Mouse (Mus musculus): ENCODE results near the gene AF067063.
"Not testable (repeated sequence)": the region's sequence is repeated elsewhere in the genome, so short reads cannot be mapped to it uniquely, and the experiment has no call there.

The AF067063 gene

GRCm38 (mm10) chr13:119830116-119830515 lies at the start of gene AF067063:
TSS of gene AF067063 (minus strand) at chr13:119830216.
- in situ Hi-C loops (cut with MboI): not testable (repeated sequence)

GRCm38 (mm10) chr13:119864395-119864999 lies 34.5 kb upstream of the AF067063 start:
- in situ Hi-C loops (cut with MboI): not testable (repeated sequence)

DNA sequence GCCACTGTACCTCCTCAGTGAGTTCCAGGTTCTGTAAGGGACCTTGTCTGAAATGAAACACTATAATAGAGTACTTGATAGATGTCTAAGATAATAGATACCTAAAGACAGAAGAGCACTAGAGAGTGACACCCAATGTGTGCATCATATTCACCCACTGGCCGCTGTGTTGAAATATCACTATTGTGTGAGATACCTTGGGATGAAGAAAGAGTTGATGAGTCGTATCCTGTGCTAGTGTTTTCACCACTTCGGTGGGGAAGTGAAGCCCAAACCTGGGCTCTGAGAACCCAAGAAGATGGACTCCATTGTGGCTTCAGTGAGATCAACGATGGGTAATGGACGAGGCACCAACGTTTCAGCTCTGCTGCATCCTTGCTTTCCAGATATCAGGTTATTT lies 32.4 kb upstream of the AF067063 start:
- in situ Hi-C loops (cut with MboI): not testable (repeated sequence)

- in situ Hi-C loops (cut with MboI): not testable (repeated sequence)
Measured at GRCm38 (mm10) chr13:119839982-119840381, 10.0 kb upstream of the AF067063 start.

DNA sequence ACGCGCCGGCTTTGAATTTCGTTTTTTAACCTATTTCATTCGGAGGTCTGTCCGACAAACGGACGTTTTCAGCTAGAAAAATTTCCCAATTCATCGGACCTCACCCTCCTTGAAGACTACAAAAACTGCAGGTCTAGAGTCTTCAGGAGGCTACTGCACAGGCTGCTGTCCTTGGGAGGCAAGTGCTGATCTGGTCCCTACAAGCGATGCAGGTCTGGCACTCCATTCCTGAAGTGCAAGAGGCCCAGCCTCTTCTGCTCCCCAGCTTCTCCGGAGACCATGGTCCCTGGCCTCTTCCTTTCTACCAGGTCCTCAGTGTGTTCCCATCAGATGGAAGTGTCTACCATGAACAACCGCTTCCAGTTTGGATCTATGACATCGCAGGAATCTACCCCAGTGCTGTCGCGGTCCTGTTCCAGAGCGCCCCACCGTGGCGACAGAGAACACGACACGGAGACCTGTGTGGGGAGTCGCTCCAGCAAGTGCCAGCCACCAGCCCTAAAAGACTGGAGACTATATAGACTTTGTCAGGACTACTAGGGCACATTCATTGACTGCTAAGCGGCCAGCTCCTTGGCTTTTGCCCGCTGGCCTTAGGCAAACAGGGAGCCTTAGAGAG lies 7.8 kb upstream of the AF067063 start:
- in situ Hi-C loops (cut with MboI): not testable (repeated sequence)

- in situ Hi-C loops (cut with MboI): not testable (repeated sequence)
Measured at GRCm38 (mm10) chr13:119836324-119836811, 6.4 kb upstream of the AF067063 start.

GRCm38 (mm10) chr13:119835320-119836056 lies 5.5 kb upstream of the AF067063 start, which contains the start of gene D13Ertd608e:
TSS of gene D13Ertd608e (plus strand) at chr13:119836006.
- in situ Hi-C loops (cut with MboI): not testable (repeated sequence)

DNA sequence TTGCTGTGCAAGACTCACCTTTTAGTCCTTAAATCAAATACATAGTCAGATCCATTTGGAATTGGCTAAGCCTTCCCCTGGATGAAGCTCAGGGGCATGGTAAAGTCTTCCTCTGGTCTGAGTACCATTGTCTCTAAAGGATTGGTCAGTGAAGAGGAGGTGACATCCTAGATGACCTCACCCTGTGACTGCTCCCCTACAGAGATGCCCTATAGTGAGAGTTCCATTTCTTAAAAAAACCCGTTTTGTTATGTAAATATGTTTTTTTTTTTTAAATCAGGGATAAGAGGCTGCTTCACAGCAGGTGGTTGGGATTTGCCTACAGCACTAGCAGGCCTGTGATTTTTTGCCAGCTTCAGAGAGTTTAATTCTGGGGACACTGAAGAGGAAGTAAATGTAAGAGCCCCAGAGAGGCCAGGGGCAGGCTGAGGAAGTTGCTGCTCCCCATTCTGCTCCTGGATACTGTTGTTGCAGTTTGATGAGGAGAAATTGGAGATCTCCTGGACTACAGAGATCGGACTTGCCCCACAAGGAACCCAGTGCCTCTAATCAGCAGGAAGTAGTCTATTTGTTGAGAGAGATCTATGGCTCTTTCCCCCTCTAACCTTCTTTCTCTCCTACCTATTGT lies 12.3 kb downstream of the AF067063 start:
- in situ Hi-C loops (cut with MboI): no loop called here

GRCm38 (mm10) chr13:119816798-119817197 lies 13.2 kb downstream of the AF067063 start:
- in situ Hi-C loops (cut with MboI): no loop called here

GRCm38 (mm10) chr13:119810031-119810430 lies 20.0 kb downstream of the AF067063 start:
- in situ Hi-C loops (cut with MboI): no loop called here

- in situ Hi-C loops (cut with MboI): no loop called here
Measured at GRCm38 (mm10) chr13:119808937-119809336, 21.1 kb downstream of the AF067063 start.

DNA sequence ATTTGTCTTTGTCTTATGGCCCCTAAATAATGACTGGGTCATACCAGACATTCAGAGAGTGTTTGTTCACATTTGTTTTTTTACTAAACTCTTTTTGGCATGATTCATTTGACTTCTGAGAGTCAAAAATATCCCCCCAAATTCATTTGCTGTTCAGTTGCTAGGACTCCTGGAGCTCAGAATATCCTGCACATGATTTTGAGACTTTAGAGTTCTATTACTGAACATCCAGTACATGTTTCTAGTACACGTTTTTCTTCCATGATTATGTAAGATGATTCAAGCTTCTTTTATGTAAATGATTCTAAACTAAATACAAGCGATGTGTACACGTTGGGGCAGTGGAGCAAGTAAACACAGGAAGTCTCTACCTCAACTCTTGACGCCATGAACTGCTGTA lies 32.4 kb downstream of the AF067063 start:
- in situ Hi-C loops (cut with MboI): no loop called here

DNA sequence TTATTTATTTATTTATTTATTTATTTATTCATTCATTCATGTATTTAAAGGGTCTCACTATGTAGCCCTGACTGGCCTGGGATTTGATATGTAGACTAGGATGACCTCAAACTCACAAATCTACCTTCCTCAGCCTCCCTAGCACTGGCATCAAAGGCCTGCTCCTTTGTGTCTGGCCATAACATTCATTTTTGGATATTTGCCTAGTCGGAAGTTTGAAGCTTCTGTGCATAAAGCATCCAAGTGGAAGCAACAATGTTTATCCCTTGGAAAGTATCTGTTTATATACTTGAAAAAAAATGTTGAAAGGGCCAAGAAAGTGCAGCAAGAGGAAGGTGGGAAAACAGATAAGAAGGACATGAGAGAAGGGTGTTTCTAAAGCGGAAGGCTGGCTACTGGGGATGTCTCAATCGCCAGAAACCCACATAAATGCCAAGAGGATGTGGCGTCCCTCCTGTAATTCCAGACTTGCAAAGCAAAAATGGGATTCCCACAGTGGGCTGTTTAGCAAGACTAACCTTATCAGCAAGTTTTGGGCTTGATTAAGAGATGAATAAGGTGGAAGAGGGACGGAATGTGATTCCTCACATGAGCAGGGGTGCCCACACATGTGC lies 37.1 kb downstream of the AF067063 start:
- in situ Hi-C loops (cut with MboI): no loop called here

DNA sequence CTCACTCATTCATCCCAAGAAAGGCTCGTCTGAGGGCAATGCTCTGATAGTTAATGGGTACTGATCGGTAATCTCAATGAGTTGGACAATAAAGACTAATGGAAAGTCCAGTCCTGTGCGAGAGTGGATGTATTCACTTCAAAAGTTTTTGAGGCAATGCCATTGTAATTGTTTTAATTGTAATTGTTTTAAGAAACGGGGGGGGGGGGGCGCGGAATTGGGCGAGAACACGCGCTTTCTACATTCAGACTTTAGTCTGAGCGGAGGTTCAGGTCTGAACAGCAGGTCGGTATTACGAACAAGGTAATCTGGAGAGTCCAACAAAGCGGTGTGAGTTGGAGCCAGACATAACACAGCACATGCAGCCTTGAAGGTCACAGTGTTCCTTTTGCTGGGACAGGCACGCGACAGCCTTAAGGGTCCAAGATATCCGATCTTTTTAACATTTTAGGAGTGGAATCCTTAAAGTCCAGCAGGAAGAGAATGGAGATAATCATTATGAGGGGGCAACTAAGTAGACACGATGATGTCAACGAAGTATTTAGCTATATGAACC lies 38.4 kb downstream of the AF067063 start:
- in situ Hi-C loops (cut with MboI): no loop called here

DNA sequence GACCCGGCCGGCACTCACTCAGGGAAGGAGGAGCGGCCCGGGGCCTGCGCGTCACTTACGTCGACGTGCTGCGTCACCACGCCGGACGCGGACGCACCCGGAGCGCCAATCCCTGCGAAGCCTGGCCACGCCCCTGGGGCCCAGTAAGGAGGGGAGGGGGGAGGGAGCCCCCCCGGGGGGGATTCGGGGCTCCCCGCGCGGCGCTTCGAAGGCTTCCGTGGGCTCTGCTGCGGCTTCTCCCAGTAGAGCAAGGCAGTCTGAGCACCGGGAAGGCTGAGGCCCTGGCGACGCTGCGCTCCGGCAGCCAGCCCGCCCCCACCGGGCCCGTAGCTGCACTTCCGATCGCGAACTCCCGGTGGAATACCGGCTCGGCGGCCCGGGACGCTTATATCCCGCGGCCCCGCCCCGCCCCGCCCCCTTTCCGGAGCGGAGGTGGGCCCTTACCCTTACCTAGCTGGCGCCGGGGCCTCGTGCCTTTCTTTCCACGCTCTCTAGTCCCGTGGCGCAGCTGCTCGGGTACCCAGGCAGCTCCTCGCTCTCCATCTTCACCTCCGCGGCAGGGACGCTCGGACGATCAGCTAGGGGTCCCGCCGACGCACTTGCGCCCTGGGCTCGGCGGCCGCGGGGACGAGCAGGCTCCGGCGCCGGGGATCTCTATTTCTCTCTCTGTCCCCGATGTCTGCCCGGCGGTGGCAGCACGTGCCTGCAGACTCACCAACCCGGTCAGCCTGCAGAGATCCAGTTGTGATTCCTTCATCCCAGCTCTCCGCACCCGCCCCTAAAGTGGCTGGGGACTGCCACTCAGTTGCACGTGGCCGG lies 39.0 kb downstream of the AF067063 start, which contains the start of gene Zfp131:
Gene Zfp131 (minus strand): TSS at position 129 of the 819 bp plus-strand sequence.
- in situ Hi-C loops (cut with MboI): no loop called here

GRCm38 (mm10) chr13:119789851-119790717 lies 39.9 kb downstream of the AF067063 start:
- in situ Hi-C loops (cut with MboI): no loop called here

DNA sequence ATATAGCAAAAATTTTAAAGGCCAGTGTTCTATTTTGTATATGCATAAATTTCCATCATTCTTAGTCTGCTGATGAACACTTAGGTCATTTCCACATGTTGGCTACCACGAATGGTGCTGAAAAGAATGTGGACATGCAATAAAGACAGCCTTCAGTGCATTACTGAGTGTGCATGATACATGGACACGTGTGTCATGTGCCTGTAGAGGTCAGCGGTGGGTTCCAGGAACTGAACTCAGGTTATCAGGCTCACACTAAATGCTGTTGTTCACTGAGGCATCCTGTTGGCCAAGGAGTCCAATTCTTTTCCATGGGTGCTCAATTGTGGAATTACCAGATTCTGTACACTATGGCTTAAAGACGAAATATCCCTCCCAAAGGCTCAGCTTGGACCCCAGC lies 46.4 kb downstream of the AF067063 start:
- in situ Hi-C loops (cut with MboI): no loop called here

All from mature B cell (primary cell).